Comparison of ENCODE assay signal across 9 mouse cellular contexts in genomic region chr13:56191225-56191624, GRCm38 (mm10). TPM values are rescaled to one million over a fixed set of nuclear protein-coding genes. Genes with fewer than 3 reads are reported as not detected.
DNase-seq lines count a peak whose midpoint lies in the region; ATAC-seq and TF ChIP-seq lines count a peak whose summit lies in the region.
"Had no signal": no experiment of that assay in that cellular context is flagged by ENCODE, and none has a peak within 500 bp of the region (broad histone marks: within the 10 kb centered on the region; RNA-seq: fewer than 3 reads in every experiment).

No protein-coding gene starts in this region.

- no peak overlapping the region for H3K4me3 ChIP-seq in MEL (ENCODE audit: control insufficient read depth in 1 of 2, insufficient read depth in 1 of 2, low read depth in 2 of 2, low read length in 2 of 2)
- no peak overlapping the region for H3K4me3 ChIP-seq in cortical plate, adult 2 months (ENCODE audit: insufficient read depth, low read length)
- no peak overlapping the region for H3K4me3 ChIP-seq in hindbrain, embryonic 10.5 days
- no peak overlapping the region for H3K4me3 ChIP-seq in hindbrain, embryonic 11.5 days (ENCODE audit: low read depth, low read length)
- H3K4me3 ChIP-seq: myocyte had no signal

- no peaks in the 10 kb centered on the region for H3K27me3 ChIP-seq in MEL (ENCODE audit: control insufficient read depth in 1 of 2, insufficient read depth in 2 of 2, low read length in 2 of 2)
- no peaks in the 10 kb centered on the region for H3K27me3 ChIP-seq in hindbrain, embryonic 10.5 days (ENCODE audit: insufficient read depth, poor library complexity, severe bottlenecking)
- H3K27me3 ChIP-seq in hindbrain, embryonic 11.5 days (ENCODE audit: control insufficient read depth, insufficient read depth, low read length): no peaks in the 10 kb centered on the region

- peak in 2 of 3 experiments; percentile 11 to 22; a peak in 2 of 6 replicates for TF ChIP-seq CTCF in MEL (IDR thresholded peaks at IDR 0.05 in 2 of 3, conservative IDR thresholded peaks at IDR 0.05 in 1 of 3; ENCODE audit: control insufficient read depth in 1 of 3, insufficient read depth in 1 of 3, low read depth in 2 of 3, low read length in 3 of 3, poor library complexity in 1 of 3, severe bottlenecking in 1 of 3)
- peak; percentile 20; the same call in 1 of the 2 replicates for TF ChIP-seq CTCF in cortical plate, adult 2 months (IDR thresholded peaks at IDR 0.05; ENCODE audit: extremely low read depth, insufficient read depth, low read length)

- H3K36me3 ChIP-seq in MEL (ENCODE audit: control insufficient read depth in 1 of 2, insufficient read depth in 2 of 2, low read length in 2 of 2): no peaks in the 10 kb centered on the region
- no peaks in the 10 kb centered on the region for H3K36me3 ChIP-seq in hindbrain, embryonic 10.5 days
- no peaks in the 10 kb centered on the region for H3K36me3 ChIP-seq in hindbrain, embryonic 11.5 days (ENCODE audit: control insufficient read depth, insufficient read depth, low read length)

- peak; percentile 72 for ATAC-seq in monocyte, adult 5-6 weeks (replicated peaks; ENCODE audit: insufficient number of reproducible peaks, low FRiP score, low TSS enrichment, poor library complexity, severe bottlenecking)
- no peak for ATAC-seq in hindbrain, embryonic 11.5 days (ENCODE audit: low FRiP score)

- WGBS in hindbrain, embryonic 10.5 days: 47% methylated on average over 3 of the region's 3 CpGs
- WGBS in hindbrain, embryonic 11.5 days: 40% methylated on average over 3 of the region's 3 CpGs

- peak; percentile 64 for DNase-seq in layer of hippocampus, adult 11-12 months (ENCODE audit: low spot score)
- DNase-seq in layer of hippocampus, postnatal 10 days (ENCODE audit: low spot score in 2 of 2): no peak
- no peak for DNase-seq in MEL (ENCODE audit: low read depth, low spot score)
- DNase-seq in hindbrain, embryonic 10.5 days (ENCODE audit: low spot score): no peak
- DNase-seq in hindbrain, embryonic 11.5 days (ENCODE audit: low spot score): no peak
- no peak for DNase-seq in right cerebral cortex, postnatal 36 days (ENCODE audit: low spot score in 2 of 2)

- H3K9ac ChIP-seq in MEL (ENCODE audit: control insufficient read depth, low read depth, low read length, poor library complexity, severe bottlenecking): no peak overlapping the region
- no peak overlapping the region for H3K9ac ChIP-seq in hindbrain, embryonic 11.5 days (ENCODE audit: low read depth, low read length)

- H3K27ac ChIP-seq in MEL (ENCODE audit: control insufficient read depth, low read depth, low read length): no peak overlapping the region
- H3K27ac ChIP-seq in cortical plate, adult 2 months (ENCODE audit: insufficient read depth, low read length): no peak overlapping the region
- H3K27ac ChIP-seq in hindbrain, embryonic 10.5 days: no peak overlapping the region
- H3K27ac ChIP-seq in hindbrain, embryonic 11.5 days (ENCODE audit: low read depth, low read length): no peak overlapping the region

- no peak for TF ChIP-seq EP300 in MEL (IDR thresholded peaks at IDR 0.05; ENCODE audit: low read depth in 1 of 2, low read length in 2 of 2)

- no peaks in the 10 kb centered on the region for H3K9me3 ChIP-seq in MEL (replicated peaks; ENCODE audit: insufficient read depth, low read length)
- peaks cover 6% of the 10 kb centered on the region for H3K9me3 ChIP-seq in hindbrain, embryonic 10.5 days
- H3K9me3 ChIP-seq in hindbrain, embryonic 11.5 days (ENCODE audit: control insufficient read depth, low read length): no peaks in the 10 kb centered on the region

- TF ChIP-seq POLR2A in MEL (IDR thresholded peaks at IDR 0.05; ENCODE audit: control insufficient read depth in 1 of 2, insufficient read depth in 1 of 2, low read depth in 1 of 2, low read length in 2 of 2, poor library complexity in 1 of 2): no peak
- no peak for TF ChIP-seq POLR2A in cortical plate, adult 2 months (IDR thresholded peaks at IDR 0.05; ENCODE audit: extremely low read depth, insufficient read depth, low read length)

- H3K79me2 ChIP-seq in MEL (ENCODE audit: control insufficient read depth, insufficient read depth, low read length, poor library complexity): no peaks in the 10 kb centered on the region

- no peak overlapping the region for H3K4me2 ChIP-seq in hindbrain, embryonic 11.5 days (replicated peaks; ENCODE audit: low read depth, low read length)

- TF ChIP-seq RAD21 in MEL (IDR thresholded peaks at IDR 0.05; ENCODE audit: low read depth, low read length): no peak

- no peaks in the 10 kb centered on the region for H3K4me1 ChIP-seq in MEL (ENCODE audit: control insufficient read depth in 1 of 2, insufficient read depth in 2 of 2, low read length in 2 of 2)
- H3K4me1 ChIP-seq in cortical plate, adult 2 months (ENCODE audit: control insufficient read depth, insufficient read depth, low read length): no peaks in the 10 kb centered on the region
- H3K4me1 ChIP-seq in hindbrain, embryonic 10.5 days (replicated peaks): no peaks in the 10 kb centered on the region
- H3K4me1 ChIP-seq in hindbrain, embryonic 11.5 days (replicated peaks; ENCODE audit: control insufficient read depth, insufficient read depth, low read length): no peaks in the 10 kb centered on the region

TF ChIP-seq in MEL, 35 proteins besides CTCF, POLR2A, EP300 and RAD21:
- TF ChIP-seq NELFE (IDR thresholded peaks at IDR 0.05; ENCODE audit: low read depth, low read length) (no peak), ETS1 (IDR thresholded peaks at IDR 0.05; ENCODE audit: low read depth, low read length) (no peak), CHD1 (IDR thresholded peaks at IDR 0.05; ENCODE audit: low read depth, low read length) (no peak), CHD2 (IDR thresholded peaks at IDR 0.05; ENCODE audit: low read length) (no peak), HCFC1 (IDR thresholded peaks at IDR 0.05; ENCODE audit: low read depth, low read length) (no peak), MAX (IDR thresholded peaks at IDR 0.05; ENCODE audit: low read length) (no peak), TCF12 (IDR thresholded peaks at IDR 0.05; ENCODE audit: low read depth, low read length) (no peak), ZMIZ1 (IDR thresholded peaks at IDR 0.05; ENCODE audit: low read depth, low read length) (no peak), TBP (IDR thresholded peaks at IDR 0.05; ENCODE audit: low read depth, low read length) (no peak), KAT2A (conservative IDR thresholded peaks at IDR 0.05; ENCODE audit: low read depth, low read length) (no peak), MAZ (IDR thresholded peaks at IDR 0.05; ENCODE audit: low read depth, low read length) (no peak), SIN3A (IDR thresholded peaks at IDR 0.05; ENCODE audit: low read length) (no peak), SMC3 (IDR thresholded peaks at IDR 0.05; ENCODE audit: low read depth, low read length) (no peak), UBTF (IDR thresholded peaks at IDR 0.05; ENCODE audit: borderline replicate concordance, insufficient read depth, low read depth, low read length) (no peak), GATA1 (IDR thresholded peaks at IDR 0.05; ENCODE audit: low read depth, low read length) (no peak), ZKSCAN1 (IDR thresholded peaks at IDR 0.05; ENCODE audit: low read depth, low read length) (no peak), ZNF384 (IDR thresholded peaks at IDR 0.05; ENCODE audit: low read depth, low read length) (no peak)

RNA-seq across cellular contexts. Expression of gene Tifab, which starts 12.5 kb away (rescaled TPM):
- total RNA-seq in layer of hippocampus, postnatal 10 days (2021): 1 to 10 TPM; 1.8 to 2.0 TPM
- not detected in 2 replicates for total RNA-seq in MEL (2012; rRNA removed)
- polyA plus RNA-seq in MEL (2012; ENCODE audit: insufficient read depth in 1 of 2, insufficient read length in 2 of 2, low read depth in 1 of 2, low replicate concordance in 2 of 2, missing spikeins in 1 of 2): not detected
- polyA plus RNA-seq in cortical plate, adult 2 months (2012; rRNA removed): 2.4 and 2.5 TPM in 2 replicates
- 26.6 to 48.8 TPM (median 47.3 TPM) in 3 replicates for total RNA-seq in monocyte, adult 5-6 weeks (2017)
- 1.2 and 1.4 TPM in 2 replicates for polyA plus RNA-seq in hindbrain, embryonic 10.5 days (2016; fragmentation: Nextera tagmentation; extraction: Ambion mirVana)
- 0.45 and 0.71 TPM in 2 replicates for polyA plus RNA-seq in hindbrain, embryonic 11.5 days (2014; fragmentation: Nextera tagmentation; extraction: Ambion mirVana)
- polyA plus RNA-seq: myocyte had no signal

RNA-seq across cellular contexts. Expression of gene H2afy, which starts 55.1 kb away (rescaled TPM):
- total RNA-seq in layer of hippocampus, postnatal 10 days (2021): 100 to 1,000 TPM; 122 to 128 TPM
- total RNA-seq in MEL (2012; rRNA removed): 131 and 159 TPM in 2 replicates
- polyA plus RNA-seq in MEL (2012; ENCODE audit: insufficient read depth in 1 of 2, insufficient read length in 2 of 2, low read depth in 1 of 2, low replicate concordance in 2 of 2, missing spikeins in 1 of 2): 100 to 1,000 TPM in 1 of 2 experiments, not detected in 1; 245 TPM
- polyA plus RNA-seq in cortical plate, adult 2 months (2012; rRNA removed): 110 and 116 TPM in 2 replicates
- 218 to 284 TPM (median 219 TPM) in 3 replicates for total RNA-seq in monocyte, adult 5-6 weeks (2017)
- 494 and 510 TPM in 2 replicates for polyA plus RNA-seq in hindbrain, embryonic 10.5 days (2016; fragmentation: Nextera tagmentation; extraction: Ambion mirVana)
- 578 and 619 TPM in 2 replicates for polyA plus RNA-seq in hindbrain, embryonic 11.5 days (2014; fragmentation: Nextera tagmentation; extraction: Ambion mirVana)
